Mouse (Mus musculus) skeletal muscle tissue, postnatal 0 days (tissue): ENCODE data around the gene 2310033P09Rik. TPM values are rescaled to one million over a fixed set of nuclear protein-coding genes. Genes with fewer than 3 reads are reported as not detected.

Experiments used
- polyA plus RNA-seq: library from polyadenylated mRNA; unstranded; fragments of >200 nt; fragmentation: Nextera tagmentation; extraction: Ambion mirVana; gene quantifications from 2 replicates; pipeline ENCODE4 v1.2.1, GENCODE M21; 2015

The 2310033P09Rik gene
- polyA plus RNA-seq: 10.5 and 13.2 TPM in 2 replicates

DNA sequence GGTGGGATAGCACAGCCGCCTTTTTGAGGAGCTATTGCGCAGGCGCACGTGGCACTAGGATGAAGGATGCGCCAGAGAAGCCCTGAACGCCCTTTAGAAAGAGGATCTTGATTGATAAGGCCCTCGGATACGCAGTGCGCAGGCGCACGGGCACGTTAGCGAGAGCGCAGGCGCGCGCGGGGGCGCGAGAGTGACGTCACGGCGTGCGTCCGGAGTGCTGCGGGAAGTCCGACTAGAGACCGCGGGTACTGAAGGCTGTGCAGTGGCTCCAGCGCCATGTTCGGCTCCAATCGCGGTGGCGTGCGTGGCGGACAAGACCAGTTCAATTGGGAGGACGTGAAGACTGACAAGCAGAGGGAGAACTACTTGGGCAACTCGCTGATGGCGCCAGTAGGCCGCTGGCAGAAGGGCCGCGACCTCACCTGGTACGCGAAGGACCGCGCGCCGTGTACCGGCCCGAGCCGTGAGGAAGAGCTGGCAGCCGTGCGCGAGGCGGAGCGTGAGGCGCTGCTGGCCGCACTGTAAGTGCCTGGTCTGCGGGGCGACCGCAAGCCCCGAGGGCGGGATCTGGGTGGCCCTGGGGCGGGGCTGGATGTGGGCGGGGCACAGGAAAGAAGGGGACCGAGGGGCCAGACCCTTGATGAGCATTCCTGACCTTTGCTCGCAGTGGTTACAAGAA lies at the start of gene 2310033P09Rik:
TSS of gene 2310033P09Rik (plus strand) at position 169 of the 679 bp plus-strand sequence.

DNA sequence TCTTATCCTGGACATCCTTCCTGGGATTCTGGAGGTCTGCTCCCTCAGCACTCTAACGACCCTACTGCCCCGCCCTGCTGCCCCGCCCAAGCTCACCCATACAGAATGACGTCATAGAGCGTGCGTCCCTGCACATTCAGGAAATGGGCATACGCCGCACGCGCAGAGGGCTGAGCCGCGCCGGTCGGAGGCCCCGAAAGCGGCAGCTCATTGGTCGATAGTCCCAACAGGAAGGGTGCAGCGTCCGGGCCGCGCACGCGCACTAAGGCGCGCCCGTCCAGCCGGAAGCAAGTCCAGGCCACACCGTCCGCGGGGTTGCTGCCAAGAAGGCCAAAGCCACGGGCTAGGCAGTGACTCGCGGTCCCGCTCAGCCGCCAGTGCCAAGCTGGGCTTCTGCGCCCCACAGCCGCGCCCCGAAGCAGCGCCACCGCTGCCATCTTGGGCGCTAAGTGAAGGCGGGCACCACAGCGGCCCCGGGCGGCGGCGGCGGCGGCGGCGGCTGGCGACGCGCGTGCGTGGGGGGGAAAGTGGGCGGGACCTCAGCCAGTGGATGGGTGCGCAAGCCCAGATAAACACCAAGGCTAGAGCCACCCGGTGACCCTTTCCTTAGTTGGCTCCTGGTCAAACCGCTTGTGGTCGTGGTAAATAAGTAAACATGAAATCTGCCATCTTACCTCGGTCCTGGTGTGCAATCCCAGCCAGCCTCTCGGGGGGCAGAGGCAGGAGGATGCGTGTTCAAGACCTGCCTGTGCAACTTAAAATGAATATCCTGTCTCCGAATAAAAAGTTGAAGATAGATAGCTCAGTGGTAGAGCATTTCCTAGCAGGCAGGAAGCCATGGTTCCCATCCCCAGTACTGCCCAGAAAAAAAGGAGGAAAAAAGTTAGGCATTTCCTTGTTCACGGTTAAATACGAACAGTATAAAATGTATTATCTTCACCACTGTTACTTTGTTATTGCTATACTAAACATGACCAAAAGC lies 44.6 kb upstream of the 2310033P09Rik start, which contains the start of gene Iba57:
TSS of gene Iba57 (minus strand) at position 485 of the 982 bp plus-strand sequence.

DNA sequence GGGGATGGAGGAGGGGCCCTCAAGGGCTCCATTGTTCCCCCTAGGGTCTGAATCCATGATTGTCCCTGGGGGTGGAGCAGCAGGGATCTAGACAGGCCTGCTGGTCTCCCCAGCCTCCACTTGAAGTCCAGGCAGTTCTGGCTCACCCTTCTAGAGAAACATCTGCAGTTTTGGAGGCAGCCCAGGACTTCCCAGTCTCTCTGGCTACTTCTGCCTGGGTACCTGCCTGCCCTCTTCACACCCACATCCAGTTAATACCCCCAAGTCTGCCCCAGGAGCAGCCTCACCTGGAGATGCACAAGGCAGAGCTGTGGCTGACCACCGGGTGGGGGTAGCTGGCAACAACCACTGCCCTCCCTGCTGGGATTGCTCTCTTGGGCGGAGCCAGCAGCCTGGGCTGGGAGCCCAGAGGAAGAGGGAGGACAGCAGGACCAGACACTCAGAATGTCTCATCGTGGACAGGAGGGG lies 25.2 kb upstream of the 2310033P09Rik start, which contains the start of gene Gjc2:
TSS of gene Gjc2 (minus strand) at position 350 of the 468 bp plus-strand sequence.

GRCm38 (mm10) chr11:59192059-59192386 lies 16.1 kb upstream of the 2310033P09Rik start, which contains the start of gene Guk1:
Gene Guk1, minus strand, starts transcription at chr11:59192212.

GRCm38 (mm10) chr11:59202081-59202995 lies 5.8 kb upstream of the 2310033P09Rik start, which contains the start of gene Mrpl55:
Gene Mrpl55, plus strand, starts transcription at chr11:59202486.

DNA sequence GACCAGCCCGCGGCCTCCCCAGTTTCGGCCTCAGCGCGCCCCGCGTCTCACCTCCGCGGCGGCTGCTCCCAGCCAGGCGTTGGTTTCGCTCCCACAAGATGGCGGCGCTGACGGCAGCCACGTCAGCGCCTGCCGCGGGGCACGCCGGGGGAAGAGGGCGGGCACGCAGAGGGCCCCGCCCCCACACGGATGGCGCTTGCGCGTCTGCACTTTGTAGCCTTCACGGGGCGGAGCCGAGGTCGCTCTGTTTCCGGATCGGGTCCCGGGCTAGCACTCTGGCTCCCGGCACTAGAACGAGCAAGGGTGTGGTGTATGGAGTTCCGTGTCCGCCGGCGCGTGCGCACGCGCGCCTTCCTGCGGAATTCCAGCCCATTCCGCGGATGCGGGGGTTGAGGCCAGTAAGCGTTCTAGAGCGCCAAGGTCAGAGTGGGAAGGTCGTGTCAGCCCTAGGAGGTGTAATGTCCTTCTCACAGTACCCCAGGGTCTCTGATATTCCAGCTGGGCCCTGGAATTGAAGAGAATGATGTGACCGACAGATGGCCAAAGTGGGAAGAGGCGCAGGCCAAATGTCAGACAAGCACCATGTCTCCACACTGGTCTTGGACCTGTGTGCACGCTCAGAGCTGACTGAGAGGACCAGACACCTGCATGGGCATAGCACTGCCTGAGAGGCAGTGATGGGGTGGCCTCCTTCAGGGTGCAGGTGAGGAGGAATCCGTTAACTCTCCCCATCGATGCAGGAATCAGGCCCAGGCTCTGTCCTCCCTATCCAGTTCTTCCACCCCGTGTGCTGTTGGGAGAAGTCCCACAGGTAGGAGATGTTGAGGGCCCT lies 20.2 kb downstream of the 2310033P09Rik start, which contains the start of gene Arf1:
TSS of gene Arf1 (minus strand) at position 149 of the 832 bp plus-strand sequence.

Other genes with a start within 250 kb of the 2310033P09Rik start
- gene Trim11, start 230.2 kb upstream of the 2310033P09Rik start, polyA plus RNA-seq: 13.7 and 15.2 TPM in 2 replicates
- gene Obscn, start 71.9 kb upstream of the 2310033P09Rik start, polyA plus RNA-seq: 19.9 and 27.4 TPM in 2 replicates
- gene Iba57, start 44.6 kb upstream of the 2310033P09Rik start, polyA plus RNA-seq: 10.9 and 11.6 TPM in 2 replicates
- 0.85 and 1.6 TPM in 2 replicates for gene Gjc2, start 25.1 kb upstream of the 2310033P09Rik start, polyA plus RNA-seq
- 54.6 and 62.7 TPM in 2 replicates for gene Guk1, start 16.1 kb upstream of the 2310033P09Rik start, polyA plus RNA-seq
- 95.2 and 96.2 TPM in 2 replicates for gene Mrpl55, start 5.8 kb upstream of the 2310033P09Rik start, polyA plus RNA-seq
- 305 and 358 TPM in 2 replicates for gene Arf1, start 19.9 kb downstream of the 2310033P09Rik start, polyA plus RNA-seq
- not detected in 2 replicates for gene Wnt3a, start 82.4 kb downstream of the 2310033P09Rik start, polyA plus RNA-seq
- gene Wnt9a, start 98.6 kb downstream of the 2310033P09Rik start, polyA plus RNA-seq: 10.2 and 13.9 TPM in 2 replicates
- not detected in 2 replicates for gene Prss38, start 167.3 kb downstream of the 2310033P09Rik start, polyA plus RNA-seq
- 7.4 and 8.3 TPM in 2 replicates for gene Jmjd4, start 241.7 kb downstream of the 2310033P09Rik start, polyA plus RNA-seq
- 46.2 and 48.9 TPM in 2 replicates for gene Snap47, start 242.9 kb downstream of the 2310033P09Rik start, polyA plus RNA-seq